Mouse (Mus musculus): ENCODE results near the gene Cd3e. TPM values are rescaled to one million over a fixed set of nuclear protein-coding genes. Genes with fewer than 3 reads are reported as not detected.
A peak's percentile ranks its signal among the peaks of the same experiment; 100 is the strongest.

Cd3e gene
- 0.08 TPM in 1 of 2 replicates, not detected in the other for polyA plus RNA-seq (2012; rRNA removed)

- H3K27ac ChIP-seq (ENCODE audit: insufficient read depth, low read length): no peak within 1 kb of the TSS
- no peaks in the 10 kb centered on the region for H3K4me1 ChIP-seq (ENCODE audit: control insufficient read depth, insufficient read depth, low read length)
- TF ChIP-seq CTCF (IDR thresholded peaks at IDR 0.05; ENCODE audit: extremely low read depth, insufficient read depth, low read length): no peak
- no peak for TF ChIP-seq POLR2A (IDR thresholded peaks at IDR 0.05; ENCODE audit: extremely low read depth, insufficient read depth, low read length)
- no peak within 1 kb of the TSS for H3K4me3 ChIP-seq (ENCODE audit: insufficient read depth, low read length)
These were observed at the start of gene Cd3e for GRCm38 (mm10) chr9:45009180-45010078. Cd3e (minus strand) TSS chr9:45009627.

- no peaks in the 10 kb centered on the region for H3K4me1 ChIP-seq (ENCODE audit: control insufficient read depth, insufficient read depth, low read length)
- H3K4me3 ChIP-seq (ENCODE audit: insufficient read depth, low read length): no peak overlapping the region
- TF ChIP-seq POLR2A (IDR thresholded peaks at IDR 0.05; ENCODE audit: extremely low read depth, insufficient read depth, low read length): no peak
- no peak for TF ChIP-seq CTCF (IDR thresholded peaks at IDR 0.05; ENCODE audit: extremely low read depth, insufficient read depth, low read length)
- H3K27ac ChIP-seq (ENCODE audit: insufficient read depth, low read length): no peak overlapping the region
These were observed 49.0 kb upstream of the Cd3e start for GRCm38 (mm10) chr9:45058304-45058940.

GRCm38 (mm10) chr9:45055082-45055713 is 45.8 kb upstream of the Cd3e start, which contains the start of gene Mpzl3:
Mpzl3 (plus strand) TSS chr9:45055186.
- peak; percentile 62; the same call in 1 of the 2 replicates for TF ChIP-seq POLR2A (IDR thresholded peaks at IDR 0.05; ENCODE audit: extremely low read depth, insufficient read depth, low read length)
- TF ChIP-seq CTCF (IDR thresholded peaks at IDR 0.05; ENCODE audit: extremely low read depth, insufficient read depth, low read length): no peak
- no peaks in the 10 kb centered on the region for H3K4me1 ChIP-seq (ENCODE audit: control insufficient read depth, insufficient read depth, low read length)
- peak within 1 kb of the TSS; percentile 83 for H3K27ac ChIP-seq (ENCODE audit: insufficient read depth, low read length)
- peak within 1 kb of the TSS; percentile 71 for H3K4me3 ChIP-seq (ENCODE audit: insufficient read depth, low read length)

DNA sequence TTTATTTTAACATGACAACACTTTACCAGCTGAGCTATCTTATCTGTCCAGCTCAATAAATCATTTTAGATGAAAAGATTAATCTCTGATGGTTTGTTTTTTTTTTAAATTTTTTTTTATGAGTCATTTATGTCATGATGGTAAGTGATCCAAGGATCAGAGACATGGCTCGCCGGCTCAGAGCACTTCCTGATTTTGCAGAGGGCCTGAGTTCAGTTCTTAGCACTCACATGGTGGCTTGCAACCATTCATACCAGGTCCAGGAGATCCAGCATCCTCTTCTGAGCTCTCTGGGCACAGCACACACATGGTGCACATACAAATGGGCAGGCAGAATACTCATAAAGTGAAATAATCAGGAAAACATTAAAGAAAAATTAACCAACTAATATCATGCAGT is 40.9 kb upstream of the Cd3e start:
- Histone ChIP-seq H3K4me1 (ENCODE audit: control insufficient read depth, insufficient read depth, low read length) (no peaks in the 10 kb centered on the region), H3K27ac (ENCODE audit: insufficient read depth, low read length) (no peak overlapping the region), H3K4me3 (ENCODE audit: insufficient read depth, low read length) (no peak overlapping the region)
- TF ChIP-seq POLR2A (IDR thresholded peaks at IDR 0.05; ENCODE audit: extremely low read depth, insufficient read depth, low read length): no peak
- no peak for TF ChIP-seq CTCF (IDR thresholded peaks at IDR 0.05; ENCODE audit: extremely low read depth, insufficient read depth, low read length)

DNA sequence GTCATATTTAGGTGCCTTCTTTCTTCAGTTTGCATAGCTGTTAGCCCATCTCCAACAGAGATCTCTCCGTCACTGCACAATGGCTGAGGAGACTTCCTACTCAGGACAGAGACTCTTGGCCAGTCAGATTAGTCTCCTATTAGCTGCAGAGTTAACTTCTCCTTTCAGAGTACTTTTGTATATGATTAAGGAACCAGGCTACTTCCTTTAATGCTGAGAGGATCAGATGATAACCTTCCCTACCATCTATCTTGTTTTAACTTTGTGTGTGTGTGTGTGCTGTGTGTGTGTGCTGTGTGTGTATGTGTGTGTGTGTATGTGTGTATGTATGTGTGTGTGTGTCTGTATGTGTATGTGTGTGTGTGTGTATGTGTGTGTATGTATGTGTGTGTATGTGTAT is 40.3 kb upstream of the Cd3e start:
- no peak overlapping the region for H3K4me3 ChIP-seq (ENCODE audit: insufficient read depth, low read length)
- TF ChIP-seq CTCF (IDR thresholded peaks at IDR 0.05; ENCODE audit: extremely low read depth, insufficient read depth, low read length): no peak
- no peak for TF ChIP-seq POLR2A (IDR thresholded peaks at IDR 0.05; ENCODE audit: extremely low read depth, insufficient read depth, low read length)
- no peaks in the 10 kb centered on the region for H3K4me1 ChIP-seq (ENCODE audit: control insufficient read depth, insufficient read depth, low read length)
- H3K27ac ChIP-seq (ENCODE audit: insufficient read depth, low read length): no peak overlapping the region

DNA sequence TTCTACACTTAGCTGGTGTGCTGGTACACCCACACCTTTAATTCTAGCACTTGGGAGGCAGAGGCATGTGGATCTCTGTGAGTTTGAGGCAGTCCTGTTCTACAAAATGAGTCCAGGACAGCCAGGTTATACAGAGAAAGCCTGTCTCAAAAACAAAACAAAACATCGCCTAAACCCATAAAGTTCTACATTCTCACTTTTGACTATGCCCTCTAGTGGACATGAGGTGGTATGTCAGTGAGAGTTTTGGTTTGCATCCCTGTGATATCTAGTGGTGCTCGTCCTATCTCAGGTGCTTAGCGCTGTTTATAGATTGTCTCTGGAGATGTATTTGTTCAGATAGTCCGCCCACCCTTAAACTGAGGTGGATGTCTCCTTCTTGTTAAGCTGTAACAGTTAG is 39.1 kb upstream of the Cd3e start:
- no peaks in the 10 kb centered on the region for H3K4me1 ChIP-seq (ENCODE audit: control insufficient read depth, insufficient read depth, low read length)
- no peak overlapping the region for H3K4me3 ChIP-seq (ENCODE audit: insufficient read depth, low read length)
- H3K27ac ChIP-seq (ENCODE audit: insufficient read depth, low read length): no peak overlapping the region
- no peak for TF ChIP-seq POLR2A (IDR thresholded peaks at IDR 0.05; ENCODE audit: extremely low read depth, insufficient read depth, low read length)
- peak; percentile 59 for TF ChIP-seq CTCF (IDR thresholded peaks at IDR 0.05; ENCODE audit: extremely low read depth, insufficient read depth, low read length)

DNA sequence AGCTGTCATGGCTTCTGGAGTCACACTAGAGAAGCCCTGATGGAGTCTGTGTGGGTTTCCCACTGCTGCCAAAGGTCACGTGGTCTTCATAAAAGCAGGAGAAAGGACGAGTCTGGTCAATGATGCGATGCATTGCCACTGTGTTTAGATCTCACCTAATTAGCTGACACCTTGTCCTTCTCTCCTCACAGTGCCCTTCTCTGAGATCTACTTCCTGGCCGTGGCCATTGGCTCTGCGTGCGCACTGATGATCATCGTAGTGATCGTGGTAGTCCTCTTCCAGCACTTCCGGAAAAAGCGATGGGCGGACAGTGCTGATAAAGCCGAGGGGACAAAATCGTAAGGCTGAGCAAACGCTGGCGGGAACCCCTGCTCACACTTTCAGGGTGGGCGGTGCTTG is 37.5 kb upstream of the Cd3e start:
- Histone ChIP-seq H3K4me1 (ENCODE audit: control insufficient read depth, insufficient read depth, low read length) (no peaks in the 10 kb centered on the region), H3K27ac (ENCODE audit: insufficient read depth, low read length) (no peak overlapping the region), H3K4me3 (ENCODE audit: insufficient read depth, low read length) (no peak overlapping the region)
- TF ChIP-seq POLR2A (IDR thresholded peaks at IDR 0.05; ENCODE audit: extremely low read depth, insufficient read depth, low read length): no peak
- TF ChIP-seq CTCF (IDR thresholded peaks at IDR 0.05; ENCODE audit: extremely low read depth, insufficient read depth, low read length): no peak

DNA sequence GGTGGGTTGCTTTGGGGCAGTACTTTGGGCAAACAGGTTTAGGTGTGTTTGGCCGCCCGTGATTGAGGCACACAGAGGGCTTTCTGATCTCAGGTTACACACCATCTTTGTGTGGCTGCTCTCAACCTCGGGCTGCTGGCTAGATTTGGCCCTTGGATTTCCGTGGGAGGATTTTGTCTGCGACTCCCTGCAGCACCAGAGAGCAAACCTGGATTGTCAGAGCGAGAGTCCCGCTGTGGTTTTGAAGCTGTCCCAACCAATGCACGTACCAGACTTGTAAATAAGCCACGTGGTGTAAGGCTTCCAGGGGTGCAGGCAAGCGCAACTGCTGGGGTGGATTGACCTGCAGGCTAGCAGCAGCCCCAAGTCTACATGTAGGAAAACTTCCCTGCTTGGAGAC is 33.5 kb upstream of the Cd3e start:
- H3K27ac ChIP-seq (ENCODE audit: insufficient read depth, low read length): no peak overlapping the region
- no peaks in the 10 kb centered on the region for H3K4me1 ChIP-seq (ENCODE audit: control insufficient read depth, insufficient read depth, low read length)
- no peak overlapping the region for H3K4me3 ChIP-seq (ENCODE audit: insufficient read depth, low read length)
- TF ChIP-seq POLR2A (IDR thresholded peaks at IDR 0.05; ENCODE audit: extremely low read depth, insufficient read depth, low read length) (no peak), CTCF (IDR thresholded peaks at IDR 0.05; ENCODE audit: extremely low read depth, insufficient read depth, low read length) (no peak)

DNA sequence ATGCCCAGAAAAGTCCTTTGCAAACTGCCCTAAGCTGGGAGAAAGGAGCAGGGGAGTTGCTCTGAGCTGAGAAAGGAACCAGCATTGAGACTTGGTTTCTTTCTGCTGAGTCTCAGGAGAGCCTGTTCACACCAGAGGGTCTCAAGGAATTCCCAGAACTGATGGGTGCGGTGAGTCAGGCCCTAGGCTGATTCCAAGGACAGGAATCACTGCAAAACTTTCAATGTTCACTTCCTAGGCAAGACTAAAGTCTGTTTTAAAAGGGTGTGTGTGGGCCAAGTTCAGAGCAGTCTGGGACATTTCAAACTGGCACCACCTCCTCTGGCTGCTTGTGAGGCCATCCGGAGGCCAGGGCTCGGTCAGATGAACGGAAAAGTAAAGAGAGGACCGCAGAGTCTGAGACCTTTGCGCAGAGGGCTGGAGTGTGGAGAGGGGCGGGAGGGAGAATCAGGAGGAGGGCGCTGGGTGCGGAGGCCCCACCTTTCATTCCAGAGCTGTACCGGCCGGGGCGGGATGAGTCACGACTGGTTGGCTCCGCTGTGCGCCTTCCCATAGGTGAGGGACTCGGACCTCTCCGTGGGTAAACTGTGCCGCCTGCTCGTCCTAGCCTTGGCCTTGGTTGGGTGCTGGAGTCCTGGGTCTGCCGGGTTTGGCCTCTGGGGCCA is 32.8 kb upstream of the Cd3e start:
- Histone ChIP-seq H3K4me1 (ENCODE audit: control insufficient read depth, insufficient read depth, low read length) (no peaks in the 10 kb centered on the region), H3K27ac (ENCODE audit: insufficient read depth, low read length) (no peak overlapping the region), H3K4me3 (ENCODE audit: insufficient read depth, low read length) (no peak overlapping the region)
- no peak for TF ChIP-seq CTCF (IDR thresholded peaks at IDR 0.05; ENCODE audit: extremely low read depth, insufficient read depth, low read length)
- no peak for TF ChIP-seq POLR2A (IDR thresholded peaks at IDR 0.05; ENCODE audit: extremely low read depth, insufficient read depth, low read length)

Data from cortical plate, adult 2 months (tissue).